Mouse (Mus musculus) bone marrow, adult 2 months (tissue): ENCODE measurements around the gene Tmem41b.

Source experiments
- CTCF ChIP-seq: fragments of 200-500 bp; IDR thresholded peaks from 2 replicates; pipeline ENCODE4 v1.5.1; 2011; ENCODE audit warnings: low read length, control low read depth; ENCODE audit not compliant: control insufficient read depth, insufficient read depth
- POLR2A ChIP-seq: fragments of 200-500 bp; IDR thresholded peaks from 2 replicates; pipeline ENCODE4 v1.6.1; 2011; ENCODE audit warnings: low read depth, mild to moderate bottlenecking, control low read depth, low read length, borderline replicate concordance; ENCODE audit not compliant: control insufficient read depth

DNA sequence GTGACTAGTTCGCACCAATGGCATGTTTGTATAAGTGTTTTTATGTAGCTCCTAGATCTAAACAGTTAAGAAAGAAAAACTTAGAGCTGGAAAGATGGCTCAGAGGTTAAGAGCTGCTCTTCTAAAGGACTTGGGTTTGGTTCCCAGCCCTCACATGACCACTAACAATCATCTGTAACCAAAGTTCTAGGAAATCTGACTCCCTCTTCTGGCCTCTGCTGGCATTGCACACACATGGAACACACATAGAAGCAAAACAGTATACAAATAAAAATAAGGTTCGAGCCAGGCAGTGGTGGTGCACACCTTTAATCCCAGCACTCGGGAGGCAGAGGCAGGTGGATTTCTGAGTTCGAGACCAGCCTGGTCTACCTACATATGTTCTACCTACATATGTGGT is 23.0 kb downstream of the Tmem41b start:
- TF ChIP-seq CTCF: no peak
- TF ChIP-seq POLR2A: no peak
